Mouse (Mus musculus) layer of hippocampus, adult 2 months (tissue): ENCODE data around the gene Olfr524. TPM values are rescaled to one million over a fixed set of nuclear protein-coding genes. Genes with fewer than 3 reads are reported as not detected.

Source experiments
- DNase-seq, 2 experiments: peaks; one replicate each; pipeline ENCODE4 v3.0.0; 2022; ENCODE audit warnings: low spot score in 2 of 2
- H3K27ac ChIP-seq: fragments of 200-600 bp; 2 replicates; pipeline ENCODE4 v1.8.1; 2022
- H3K4me3 ChIP-seq: fragments of 200-600 bp; 2 replicates; pipeline ENCODE4 v1.8.1; 2022; ENCODE audit warnings: mild to moderate bottlenecking
- CTCF ChIP-seq: fragments of 200-600 bp; conservative IDR thresholded peaks from 2 replicates; pipeline ENCODE4 v1.8.1; 2022; ENCODE audit warnings: antibody characterized with exemption, mild to moderate bottlenecking, moderate library complexity
- long read RNA-seq, 2 experiments: library from polyadenylated mRNA; stranded (forward); transcript quantifications; one replicate each; pipeline ENCODE4 v2.0.0; 2021; ENCODE audit warnings: borderline mapping rate in 2 of 2
- total RNA-seq, 2 experiments: library from RNA; stranded (reverse); gene quantifications; 2 replicates each; pipeline ENCODE4 v1.2.3; 2021

The Olfr524 gene
- total RNA-seq = not detected
- long read RNA-seq, experiment 1, partial matches to known transcripts = 0 of 1 reads
- long read RNA-seq, experiment 1, other reads (novel, unspliced or antisense) = 1 of 1 reads
- long read RNA-seq, experiment 2, partial matches to known transcripts = 0 of 2 reads
- long read RNA-seq, experiment 2, other reads (novel, unspliced or antisense) = 2 of 2 reads

DNA sequence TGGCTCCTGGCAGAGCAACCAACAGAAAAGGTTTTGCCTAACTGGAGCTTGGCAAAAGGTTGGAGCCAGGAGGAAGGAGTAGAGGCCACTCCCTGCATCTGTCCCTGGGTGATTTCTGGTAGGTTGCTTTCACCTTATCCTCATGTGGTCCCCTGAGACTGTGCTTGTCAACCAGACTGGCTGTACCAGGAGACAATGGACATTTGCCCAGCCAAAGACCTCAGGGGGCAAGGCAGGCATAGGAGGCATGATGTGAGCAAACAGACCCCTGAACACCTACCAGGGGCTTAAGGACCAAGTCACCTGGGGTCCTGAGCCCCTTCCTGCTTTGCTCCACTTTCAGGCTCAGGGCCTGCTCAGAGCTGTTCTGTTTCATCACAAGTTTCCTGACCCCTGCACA, at the start of gene Olfr524:
Olfr524 (minus strand) TSS at position 101 of the 400 bp plus-strand sequence.
- DNase-seq = no peak
- H3K27ac ChIP-seq = no peak within 1 kb of the TSS
- no peak within 1 kb of the TSS for H3K4me3 ChIP-seq
- no peak for TF ChIP-seq CTCF

DNA sequence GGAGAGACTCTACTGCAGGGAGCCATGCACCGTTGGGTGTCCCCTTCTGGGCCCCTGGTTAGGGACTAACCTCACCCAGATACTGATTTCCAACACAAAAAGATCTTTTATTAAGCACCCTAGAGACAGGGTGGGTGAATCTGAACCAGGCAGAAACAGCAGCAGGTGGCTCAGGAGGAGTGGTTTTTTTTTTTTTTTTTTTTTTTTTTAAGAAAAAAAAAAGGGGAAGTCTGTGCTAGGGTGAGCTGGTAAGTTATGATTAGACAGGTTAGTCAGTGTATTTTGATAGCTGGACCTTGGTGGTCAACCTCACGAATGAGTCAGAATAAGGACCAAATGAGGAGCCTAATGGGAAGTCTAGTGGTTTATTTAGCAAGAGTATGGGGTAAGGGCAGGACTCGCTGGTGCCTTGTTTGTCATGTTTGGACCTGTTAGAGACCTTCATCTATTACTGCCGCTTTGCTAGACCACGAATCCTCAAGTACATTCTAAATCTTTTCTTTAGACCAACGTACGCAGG, 48.1 kb upstream of the Olfr524 start:
- Histone ChIP-seq H3K4me3 (no peak overlapping the region), H3K27ac (no peak overlapping the region)
- no peak for TF ChIP-seq CTCF
- DNase-seq = no peak

DNA sequence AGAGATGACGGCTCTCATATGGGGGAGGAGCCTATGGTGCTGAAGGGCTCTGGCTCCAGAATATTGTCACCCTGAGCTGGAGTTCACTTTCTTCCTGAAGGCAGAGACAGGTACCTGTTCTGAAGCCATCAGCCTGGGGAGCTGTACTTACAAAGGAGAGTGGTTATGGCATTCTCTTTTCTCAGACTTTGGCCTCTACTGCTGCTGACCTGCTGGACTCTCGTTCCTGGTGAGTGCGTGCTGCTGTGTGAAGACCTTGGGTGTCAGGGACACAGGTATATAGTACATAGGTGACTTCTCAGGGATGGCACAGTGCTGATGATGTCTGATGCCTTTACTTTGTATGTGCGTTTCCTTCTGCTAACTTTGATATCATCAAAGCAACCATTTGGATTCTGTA, 41.5 kb upstream of the Olfr524 start, which contains the start of gene 5830411N06Rik:
5830411N06Rik (plus strand) TSS at position 69 of the 400 bp plus-strand sequence.
- no peak for DNase-seq
- TF ChIP-seq CTCF = no peak
- no peak within 1 kb of the TSS for H3K27ac ChIP-seq
- H3K4me3 ChIP-seq = no peak within 1 kb of the TSS

DNA sequence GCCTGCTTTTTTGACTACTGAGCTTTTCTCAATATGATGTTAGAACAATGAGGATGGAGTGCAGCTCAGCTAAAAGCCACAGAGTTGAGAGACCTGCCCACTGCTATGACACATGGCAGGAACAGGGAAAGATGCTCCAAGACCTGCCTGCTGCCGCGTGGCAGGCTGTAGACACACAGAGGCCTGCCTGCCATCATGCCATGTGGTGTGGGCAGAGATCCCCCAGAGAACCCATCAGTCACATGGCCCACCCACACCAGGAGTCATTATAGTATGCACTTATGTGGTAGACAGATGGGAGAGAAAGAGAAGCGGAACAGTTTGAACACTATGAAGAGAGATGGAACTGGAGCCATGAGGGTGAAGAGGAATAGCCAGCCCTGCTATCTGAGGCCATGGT, 27.9 kb upstream of the Olfr524 start:
- Histone ChIP-seq H3K4me3 (no peak overlapping the region), H3K27ac (peak overlapping the region; percentile 69)
- no peak for TF ChIP-seq CTCF
- DNase-seq = peak; percentile 51 to 63

DNA sequence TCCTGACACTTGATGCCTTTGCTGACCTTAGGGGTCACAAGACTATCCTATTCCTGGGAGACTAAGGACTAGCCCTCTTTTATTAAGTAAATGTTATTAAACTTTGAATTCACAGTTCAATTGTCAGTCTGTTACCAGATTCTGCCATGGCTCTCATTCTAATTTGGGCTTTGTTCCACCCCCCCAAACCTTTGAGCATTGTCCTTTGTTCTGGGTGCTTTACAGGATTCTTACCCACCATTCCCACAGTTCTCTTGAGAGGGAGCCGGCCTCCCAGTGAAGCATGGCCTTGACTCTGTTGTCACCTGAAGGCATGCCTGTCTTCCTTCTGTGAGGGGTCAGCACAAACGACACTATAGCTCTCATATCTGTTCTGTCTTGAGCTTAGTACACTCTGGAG, 25.3 kb upstream of the Olfr524 start:
- Histone ChIP-seq H3K27ac (no peak overlapping the region), H3K4me3 (no peak overlapping the region)
- DNase-seq = no peak
- TF ChIP-seq CTCF = no peak

DNA sequence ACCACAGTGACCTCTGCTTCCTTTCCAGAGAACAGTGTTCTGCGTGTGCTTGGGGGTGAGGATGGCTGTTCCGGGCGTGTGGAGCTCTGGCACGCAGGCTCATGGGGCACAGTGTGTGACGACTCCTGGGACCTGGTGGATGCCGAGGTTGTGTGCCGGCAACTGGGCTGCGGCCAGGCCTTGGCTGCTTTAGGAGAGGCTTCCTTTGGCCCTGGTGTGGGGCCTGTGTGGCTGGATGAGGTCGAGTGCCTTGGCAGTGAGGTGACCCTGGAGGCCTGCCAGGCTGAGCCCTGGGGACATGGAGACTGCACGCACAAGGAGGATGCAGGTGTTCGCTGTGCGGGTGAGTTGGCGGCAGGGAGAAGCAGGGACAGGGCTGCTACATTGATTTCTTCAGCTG, 22.7 kb upstream of the Olfr524 start:
- no peak for DNase-seq
- TF ChIP-seq CTCF = no peak
- H3K4me3 ChIP-seq = no peak overlapping the region
- no peak overlapping the region for H3K27ac ChIP-seq

DNA sequence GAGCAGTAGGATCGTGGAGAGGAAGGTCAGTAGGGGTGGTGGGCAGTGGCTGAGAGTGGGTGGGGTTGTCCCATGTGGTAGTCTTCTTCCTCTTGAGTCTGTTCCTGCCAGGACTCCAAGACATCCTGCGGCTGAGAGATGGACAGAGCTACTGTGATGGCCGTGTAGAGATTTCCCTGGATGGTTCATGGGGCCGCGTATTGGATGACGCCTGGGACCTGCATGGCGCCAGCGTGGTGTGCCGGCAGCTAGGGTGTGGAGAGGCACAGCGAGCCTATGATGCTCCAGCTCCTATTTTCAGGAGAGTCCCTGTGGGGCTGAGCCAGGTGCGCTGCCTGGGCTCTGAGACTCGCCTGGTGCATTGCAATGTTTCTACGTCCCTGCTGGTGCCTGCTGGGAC, 18.4 kb upstream of the Olfr524 start:
- TF ChIP-seq CTCF = no peak
- no peak overlapping the region for H3K27ac ChIP-seq
- H3K4me3 ChIP-seq = no peak overlapping the region
- DNase-seq = no peak

DNA sequence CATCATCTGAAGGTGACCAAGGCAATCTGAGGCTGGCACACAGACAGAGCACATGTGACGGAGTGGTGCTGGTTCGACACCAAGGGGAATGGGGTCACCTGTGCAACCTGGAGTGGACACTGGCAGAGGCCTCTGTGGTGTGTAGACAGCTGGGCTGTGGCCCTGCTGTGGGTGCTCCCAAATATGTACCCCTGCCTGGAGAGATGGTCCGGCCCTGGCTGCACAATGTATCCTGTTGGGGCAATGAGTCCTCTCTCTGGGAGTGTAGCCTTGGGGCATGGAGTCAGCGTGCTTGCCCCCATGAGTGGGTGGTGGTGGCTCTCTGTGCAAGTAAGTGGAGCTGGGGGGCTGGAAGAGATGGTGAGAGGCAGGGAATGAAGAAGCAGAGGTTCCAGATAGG, 14.6 kb upstream of the Olfr524 start:
- Histone ChIP-seq H3K27ac (no peak overlapping the region), H3K4me3 (no peak overlapping the region)
- DNase-seq = no peak
- TF ChIP-seq CTCF = no peak

DNA sequence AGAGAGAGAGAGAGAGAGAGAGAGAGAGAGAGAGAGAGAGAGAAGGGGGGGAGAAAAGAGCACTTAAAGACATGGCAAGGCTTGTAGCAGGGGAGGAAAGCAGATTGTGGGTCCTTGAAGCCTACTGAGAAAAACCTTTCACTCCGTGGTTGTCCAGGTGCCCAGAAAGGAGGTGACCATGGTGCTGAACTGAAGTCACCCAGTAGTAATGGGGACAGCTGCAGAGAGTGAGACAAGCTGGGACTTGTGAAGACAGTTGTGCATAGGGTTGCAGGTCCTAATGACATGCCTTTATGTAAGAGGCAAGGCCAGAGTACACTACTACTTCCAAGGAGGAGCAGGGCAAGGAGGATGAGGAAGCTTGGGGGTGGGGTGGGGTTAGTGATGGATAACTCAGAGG, 13.5 kb upstream of the Olfr524 start:
- no peak for TF ChIP-seq CTCF
- no peak overlapping the region for H3K27ac ChIP-seq
- no peak for DNase-seq
- H3K4me3 ChIP-seq = no peak overlapping the region

DNA sequence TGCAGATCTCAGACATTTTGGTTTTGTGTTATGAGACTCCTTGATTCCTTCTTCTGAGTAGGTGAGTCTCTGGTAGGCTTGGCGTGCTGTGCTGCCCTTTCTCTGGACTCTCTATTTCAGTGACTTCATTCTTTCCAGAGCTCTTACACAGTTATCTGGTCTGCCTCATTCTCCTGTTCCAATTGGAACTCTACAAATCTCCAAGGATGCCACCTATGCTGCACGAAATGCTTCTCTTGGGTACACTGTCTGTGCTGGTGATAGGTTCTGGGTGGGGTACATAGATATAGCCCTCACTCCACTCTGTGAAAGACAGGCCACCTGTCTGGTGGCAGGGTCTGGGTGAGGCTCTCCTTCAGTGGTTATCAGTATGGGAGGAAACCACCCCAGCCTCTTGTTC, 12.2 kb upstream of the Olfr524 start, which contains the start of gene Cd163l1:
Cd163l1 (plus strand) TSS at position 301 of the 400 bp plus-strand sequence.
- Histone ChIP-seq H3K27ac (no peak within 1 kb of the TSS), H3K4me3 (no peak within 1 kb of the TSS)
- DNase-seq = no peak
- TF ChIP-seq CTCF = no peak

DNA sequence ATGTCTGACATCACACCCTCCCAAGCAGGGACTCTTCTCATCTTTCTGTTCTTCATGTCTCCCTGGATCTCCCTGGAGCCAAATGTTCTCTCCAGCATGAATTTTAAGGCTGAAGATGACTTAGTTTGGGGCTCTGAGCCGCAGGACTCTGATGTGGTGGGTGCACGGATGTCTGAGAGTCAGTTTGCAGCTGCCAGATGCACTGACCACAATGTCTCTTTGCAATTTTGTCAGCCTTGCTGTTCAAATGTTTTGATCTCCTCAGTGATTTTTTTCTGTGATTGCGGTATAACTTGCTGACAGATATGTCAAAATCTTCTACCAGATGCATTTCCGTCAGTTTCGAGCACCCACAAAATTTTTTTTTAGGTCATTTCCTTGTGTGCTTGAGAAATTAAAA, 8.1 kb upstream of the Olfr524 start:
- no peak for TF ChIP-seq CTCF
- H3K4me3 ChIP-seq = no peak overlapping the region
- DNase-seq = no peak
- H3K27ac ChIP-seq = no peak overlapping the region

DNA sequence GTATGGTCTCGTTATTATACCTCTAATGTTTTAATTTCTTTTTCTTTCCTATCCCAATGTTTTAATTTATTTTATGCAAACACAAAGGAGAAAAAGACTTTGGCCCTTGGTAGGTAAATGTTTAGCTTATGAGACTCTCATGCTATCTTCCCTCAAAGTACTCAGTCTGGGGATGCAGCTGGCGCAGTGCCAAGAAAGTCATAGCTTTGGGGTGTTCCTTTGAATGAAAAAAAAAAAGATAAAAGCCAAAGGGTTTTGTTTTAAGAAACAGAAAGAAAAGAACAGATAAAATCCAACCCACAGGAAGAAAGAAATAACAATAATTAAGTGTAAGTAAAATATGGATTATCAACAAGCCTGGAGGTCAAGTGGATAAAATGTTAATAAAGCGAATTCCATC, 2.9 kb upstream of the Olfr524 start:
- H3K27ac ChIP-seq = no peak overlapping the region
- H3K4me3 ChIP-seq = no peak overlapping the region
- TF ChIP-seq CTCF = no peak
- no peak for DNase-seq

DNA sequence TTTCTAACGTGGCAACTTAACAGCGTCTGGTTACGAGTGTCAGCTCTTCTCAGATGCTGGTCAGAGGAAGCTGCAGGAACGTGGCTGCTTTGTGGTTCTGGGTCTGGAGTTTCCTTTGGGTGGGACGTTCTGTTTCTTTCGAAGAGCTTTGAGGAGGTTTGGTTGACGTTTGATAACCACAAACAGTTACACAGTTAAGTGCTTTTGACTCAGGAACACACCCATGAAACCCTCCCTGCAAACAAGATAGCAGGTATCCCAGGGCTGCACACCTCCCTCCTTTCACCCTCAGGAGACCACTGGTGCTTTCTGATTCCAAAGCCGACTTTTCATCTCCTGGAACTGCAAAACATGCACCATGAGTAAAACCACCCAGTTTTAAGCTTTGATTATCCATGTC, 2.4 kb upstream of the Olfr524 start:
- no peak for DNase-seq
- no peak for TF ChIP-seq CTCF
- no peak overlapping the region for H3K4me3 ChIP-seq
- H3K27ac ChIP-seq = no peak overlapping the region

DNA sequence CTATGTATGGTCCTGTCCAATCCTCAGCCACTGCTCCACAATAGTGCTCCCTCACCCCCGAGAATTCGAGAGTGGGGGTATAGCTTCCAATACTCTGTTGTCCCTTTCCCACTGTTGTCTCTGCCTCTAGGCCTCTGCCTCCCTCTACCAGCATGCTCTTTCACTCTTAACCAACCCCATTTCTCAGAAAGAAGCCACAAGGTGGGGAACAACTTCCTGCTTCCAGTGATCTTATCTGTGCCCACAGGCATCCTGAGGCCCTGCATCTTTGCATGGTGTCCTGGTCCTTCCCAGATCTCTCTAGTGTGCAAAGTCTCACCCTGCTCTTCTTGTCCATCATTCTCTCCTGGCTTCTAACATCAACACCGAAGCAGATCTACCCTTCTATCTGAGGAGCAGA, 1.1 kb upstream of the Olfr524 start:
- no peak for DNase-seq
- Histone ChIP-seq H3K27ac (no peak overlapping the region), H3K4me3 (no peak overlapping the region)
- no peak for TF ChIP-seq CTCF
